Mouse (Mus musculus): ENCODE data around the gene Ccdc151.

DNA sequence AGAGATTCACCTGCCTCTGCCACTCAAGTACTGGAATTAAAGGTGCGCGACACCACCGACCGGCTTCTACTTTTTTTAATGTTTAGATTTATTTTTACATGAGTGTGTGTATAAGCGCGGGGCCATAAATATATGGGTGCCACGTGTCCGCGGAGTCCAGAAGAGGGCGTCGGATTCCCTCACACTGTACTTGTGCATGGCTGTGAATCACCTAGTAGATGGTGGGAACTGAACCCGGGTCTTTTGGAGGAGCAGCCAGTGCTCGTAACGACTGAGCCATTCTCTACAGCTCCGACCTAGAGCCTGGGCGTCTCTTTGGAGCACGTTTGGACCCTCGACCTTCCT, 47.2 kb downstream of the Ccdc151 start:
- TF ChIP-seq CTCF (IDR thresholded peaks at IDR 0.05; ENCODE audit: extremely low read depth, insufficient read depth, low read length) (0 out of 2 replicates have a peak, but pooled peaks have one; percentile 5), POLR2A (IDR thresholded peaks at IDR 0.05; ENCODE audit: extremely low read depth, insufficient read depth, low read length) (no peak)

Measured in cortical plate, adult 2 months (tissue).